Mouse (Mus musculus) heart, adult 11 months (tissue): ENCODE data around the gene Rad23a.

ENCODE experiments used
- DNase-seq: peaks from one replicate; pipeline ENCODE4 v3.0.0; 2022

The Rad23a gene

GRCm38 (mm10) chr8:84840248-84840999, at the start of gene Rad23a:
Rad23a (minus strand) TSS chr8:84840665.
- peak; percentile 99 for DNase-seq

DNA sequence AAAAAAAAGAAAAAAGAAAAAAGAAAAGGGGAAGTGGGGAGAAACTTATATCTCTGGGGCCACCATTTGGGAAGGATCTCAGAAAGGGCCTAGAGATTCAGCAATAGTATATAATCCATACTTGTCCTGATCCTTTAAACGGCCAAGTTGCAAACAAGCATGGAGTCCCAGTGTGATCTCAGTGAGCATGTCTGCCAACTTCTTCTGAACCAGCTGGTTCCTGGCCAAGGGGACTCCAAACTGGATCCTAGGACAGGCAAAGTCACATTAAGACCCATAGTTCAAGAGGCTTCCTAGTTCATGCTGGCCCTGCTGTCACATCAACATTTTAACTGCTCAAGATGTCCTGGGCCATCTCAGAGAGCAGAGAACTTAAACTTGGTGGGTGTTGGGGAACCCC, 48.7 kb upstream of the Rad23a start:
- no peak for DNase-seq

- no peak for DNase-seq
These were observed 47.8 kb upstream of the Rad23a start for GRCm38 (mm10) chr8:84888280-84888679.

- DNase-seq, result no peak
These were observed 44.3 kb upstream of the Rad23a start for GRCm38 (mm10) chr8:84884728-84885127.

DNA sequence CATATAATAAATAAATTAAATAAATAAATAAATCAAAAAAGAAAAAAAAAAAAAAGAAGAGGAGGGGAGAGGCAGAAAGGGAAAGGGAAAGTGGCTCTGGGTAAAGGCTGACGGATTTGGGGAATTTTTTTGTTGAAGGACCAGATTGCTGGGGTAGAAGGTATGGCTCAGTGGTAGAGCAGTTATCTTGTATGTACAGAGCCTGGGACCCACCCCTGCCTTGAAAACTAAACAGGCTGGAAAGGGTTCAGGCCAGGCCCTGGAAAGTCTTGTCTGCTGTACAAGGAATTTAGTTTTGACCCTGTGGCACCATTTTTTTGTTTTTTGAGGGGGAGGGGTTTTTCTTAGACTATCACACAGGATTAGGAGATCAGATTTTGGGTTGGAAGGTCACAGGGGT, 38.5 kb upstream of the Rad23a start:
- no peak for DNase-seq

- DNase-seq, result no peak
These were observed 37.0 kb upstream of the Rad23a start for GRCm38 (mm10) chr8:84877297-84878035.

- DNase-seq, result no peak
These were observed 33.9 kb upstream of the Rad23a start for GRCm38 (mm10) chr8:84874339-84874738.

- DNase-seq, result no peak
These were observed 32.6 kb upstream of the Rad23a start for GRCm38 (mm10) chr8:84873016-84873415.

DNA sequence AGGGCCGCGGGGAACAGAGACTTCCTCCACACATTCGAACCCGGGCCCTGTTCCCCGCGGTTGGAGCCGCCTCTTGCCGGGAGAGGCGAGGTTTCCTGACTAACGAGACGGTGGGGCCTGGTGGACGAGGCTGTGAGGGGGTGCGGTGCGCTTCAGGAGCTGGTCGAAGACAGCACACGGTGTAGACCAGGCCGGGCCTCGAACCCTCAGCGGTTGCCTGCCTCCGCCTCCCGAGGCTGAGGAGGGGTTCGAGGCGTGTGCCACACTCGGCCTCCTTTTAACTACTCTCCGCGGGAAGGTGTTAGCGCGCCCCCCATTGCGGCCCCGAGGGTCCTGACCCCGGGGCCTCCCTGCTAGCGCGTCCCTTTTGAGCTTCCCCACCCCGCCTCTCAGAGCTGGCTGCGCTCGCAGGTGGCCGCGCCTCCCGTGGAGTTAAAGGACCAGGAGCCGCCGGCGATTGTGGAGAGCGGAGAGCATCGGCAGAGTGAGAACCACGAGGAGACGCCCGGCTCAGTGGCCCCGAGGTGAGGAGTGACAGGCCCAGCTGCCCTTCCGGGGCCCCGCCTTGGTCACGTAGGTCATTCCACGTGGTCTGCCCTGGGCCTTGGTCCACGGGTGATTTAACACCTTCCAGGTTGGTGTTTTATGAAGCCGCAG, 32.0 kb upstream of the Rad23a start:
- DNase-seq, result peak; percentile 92

GRCm38 (mm10) chr8:84871376-84872308, 31.2 kb upstream of the Rad23a start, which contains the start of gene Syce2:
Syce2 (plus strand) TSS chr8:84872111.
- DNase-seq, result peak; percentile 96

DNA sequence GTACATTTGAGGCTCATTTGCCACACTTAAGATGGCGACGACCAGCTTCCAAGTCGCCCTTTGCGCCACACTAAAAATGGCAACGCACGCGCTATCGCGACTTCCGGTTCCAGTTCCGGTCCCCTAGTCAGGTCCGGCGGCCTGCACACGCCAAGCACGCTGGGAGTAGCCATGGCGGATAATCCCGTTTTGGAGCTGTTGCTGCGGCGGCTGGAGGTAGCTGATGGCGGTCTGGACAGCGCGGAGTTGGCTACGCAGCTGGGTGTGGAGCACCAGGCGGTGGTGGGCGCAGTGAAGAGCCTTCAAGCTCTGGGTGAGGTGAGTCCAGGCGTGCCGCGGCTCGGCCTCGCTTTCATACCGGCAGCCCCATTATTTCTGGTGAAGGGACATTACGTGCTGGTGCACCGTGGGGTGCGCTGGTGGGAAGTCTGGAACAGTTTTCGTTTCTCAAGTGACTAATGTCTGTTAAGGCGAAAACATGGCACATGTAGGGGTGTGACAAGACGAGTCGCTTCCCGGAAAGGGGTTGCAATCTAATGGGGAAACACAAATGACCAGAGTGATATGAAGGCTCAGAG, 16.5 kb upstream of the Rad23a start, which contains the start of gene Farsa:
Gene Farsa (plus strand): TSS at position 126 of the 578 bp plus-strand sequence.
- DNase-seq, result peak; percentile 99

- peak; percentile 51 for DNase-seq
These were observed 16.0 kb upstream of the Rad23a start for GRCm38 (mm10) chr8:84856434-84856833.

DNA sequence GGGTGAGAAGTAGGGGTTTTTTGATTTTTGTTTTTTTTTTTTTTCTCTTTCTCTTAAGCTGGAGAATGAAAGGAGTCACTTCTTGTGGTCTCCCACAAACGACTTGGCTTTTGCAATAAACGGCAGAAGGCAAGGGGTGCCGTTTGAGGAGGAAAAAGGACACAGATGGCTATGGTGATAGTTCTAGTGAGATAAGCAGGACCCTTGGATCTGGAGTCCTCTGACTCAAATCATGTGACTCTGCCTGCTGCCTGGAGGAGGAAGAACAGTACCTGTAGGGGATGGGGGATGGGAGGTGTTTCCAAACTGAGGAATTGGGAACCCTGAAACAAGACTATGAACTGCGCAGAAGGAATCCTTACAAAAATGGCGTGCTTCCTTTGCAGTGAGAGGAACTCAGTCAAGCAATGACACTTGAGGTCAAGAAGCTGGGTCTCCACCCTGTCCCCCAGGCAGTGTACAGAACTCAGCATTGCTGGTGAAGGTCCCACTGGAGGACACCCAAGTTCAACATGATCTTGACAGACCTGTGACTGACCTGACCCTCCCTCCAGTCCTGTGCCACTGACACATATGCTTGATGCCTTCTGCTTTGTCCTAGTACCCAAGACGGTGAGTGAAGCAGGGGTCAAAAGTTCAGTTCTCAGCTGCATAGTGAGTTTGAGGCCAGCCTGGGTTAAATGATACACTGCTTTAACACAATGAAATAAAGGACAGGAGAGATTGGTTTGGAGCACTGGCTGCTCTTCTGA, 7.4 kb upstream of the Rad23a start:
- no peak for DNase-seq

- peak; percentile 100 for DNase-seq
These were observed 6.5 kb upstream of the Rad23a start, which contains the start of gene Calr for GRCm38 (mm10) chr8:84846722-84847572. Calr (minus strand) TSS chr8:84846934.

GRCm38 (mm10) chr8:84846094-84846721, 5.7 kb upstream of the Rad23a start:
- peak; percentile 94 for DNase-seq

DNA sequence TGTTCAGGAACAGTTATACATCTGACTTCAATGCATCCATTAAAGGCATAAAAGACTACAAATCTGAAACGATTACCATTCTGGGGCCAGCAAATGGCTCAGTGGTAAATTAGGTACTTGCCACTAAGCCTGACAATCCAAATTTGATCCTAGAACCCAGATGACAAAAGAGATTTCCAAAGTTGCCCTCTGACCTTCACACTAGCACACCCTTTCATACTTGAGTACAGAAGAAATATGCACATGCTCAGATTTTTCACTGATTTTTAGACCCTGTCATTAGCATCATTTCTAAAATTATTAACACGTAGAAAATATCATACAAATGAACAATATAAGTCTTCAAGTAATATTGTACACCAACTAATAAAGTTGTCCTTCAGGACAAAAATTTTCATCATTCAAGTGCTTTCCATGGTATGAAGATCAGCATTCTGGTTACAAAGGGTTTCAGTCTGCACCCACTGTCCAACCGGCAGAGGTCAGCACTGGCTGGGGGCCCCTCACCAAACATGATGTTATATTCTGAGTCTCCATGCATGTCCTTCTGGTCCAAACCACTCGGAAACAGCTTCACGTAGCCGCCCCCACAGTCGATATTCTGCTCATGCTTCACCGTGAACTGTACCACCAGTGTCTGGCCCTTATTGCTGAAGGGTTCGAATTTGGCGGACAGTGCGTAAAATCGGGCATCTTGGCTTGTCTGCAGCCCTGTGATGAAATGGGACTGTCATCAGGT, 5.1 kb upstream of the Rad23a start:
- DNase-seq, result peak; percentile 92

DNA sequence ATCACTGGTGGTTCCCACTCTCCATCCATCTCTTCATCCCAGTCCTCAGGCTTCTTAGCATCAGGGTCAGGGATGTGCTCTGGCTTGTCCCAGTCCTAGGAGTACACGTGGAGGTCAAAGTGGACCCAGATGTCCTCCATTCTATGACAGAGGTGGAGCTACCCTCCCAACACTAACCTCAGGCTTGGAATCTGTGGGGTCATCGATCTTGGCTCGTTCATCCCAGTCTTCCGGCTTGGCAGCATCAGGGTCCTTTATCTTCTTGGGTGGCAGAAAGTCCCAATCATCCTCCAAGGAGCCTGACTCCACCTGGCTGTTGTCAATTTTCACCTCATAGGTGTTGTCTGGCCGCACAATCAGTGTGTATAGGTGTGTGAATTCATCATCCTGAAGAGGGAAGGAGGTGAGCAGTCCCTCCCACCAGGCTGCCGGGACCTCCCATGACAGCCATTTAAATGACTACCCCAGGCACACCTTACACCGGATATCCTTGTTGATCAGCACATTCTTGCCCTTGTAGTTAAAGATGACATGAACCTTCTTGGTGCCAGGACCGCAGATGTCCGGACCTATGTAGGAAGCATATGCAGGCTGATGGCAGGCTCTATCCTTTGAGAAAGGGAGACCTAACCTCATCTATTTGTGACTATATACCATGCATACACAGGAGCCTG, 4.1 kb upstream of the Rad23a start:
- peak; percentile 93 for DNase-seq

DNA sequence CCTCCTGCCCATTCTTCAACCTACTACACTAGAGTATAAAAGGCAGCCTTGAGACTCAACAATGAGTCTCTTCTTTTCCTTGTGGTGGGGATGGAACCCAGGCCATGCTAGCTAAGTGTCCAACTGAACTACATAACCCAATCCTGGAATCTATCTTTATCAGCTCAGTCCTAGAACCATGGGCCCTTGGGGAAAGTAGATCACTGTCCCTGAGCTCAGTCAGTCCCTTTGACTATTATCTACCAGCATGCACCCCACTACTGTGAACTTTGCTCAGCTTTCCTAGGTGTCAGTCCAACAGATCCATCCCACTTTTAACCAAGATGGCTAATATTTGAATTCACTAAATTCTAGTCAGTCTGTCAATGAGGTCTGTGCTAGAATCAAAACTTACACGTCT, 1.0 kb upstream of the Rad23a start:
- DNase-seq, result peak; percentile 69
